Mouse (Mus musculus) left cerebral cortex, adult 2 months (tissue): ENCODE results near the gene Kif1a. TPM values are rescaled to one million over a fixed set of nuclear protein-coding genes. Genes with fewer than 3 reads are reported as not detected.

Experiments
- DNase-seq, 2 experiments: peaks; one replicate each; pipeline ENCODE4 v3.0.0; 2021 to 2022; ENCODE audit warnings: low spot score in 2 of 2, mixed read lengths in 1 of 2; ENCODE audit errors: extremely low spot score in 1 of 2
- H3K27ac ChIP-seq: fragments of 200-600 bp; 2 replicates; pipeline ENCODE4 v1.8.1; 2022
- H3K4me3 ChIP-seq: fragments of 200-600 bp; 2 replicates; pipeline ENCODE4 v1.8.1; 2022
- CTCF ChIP-seq: fragments of 200-600 bp; IDR thresholded peaks from 2 replicates; pipeline ENCODE4 v1.8.1; 2022; ENCODE audit warnings: antibody characterized with exemption, mild to moderate bottlenecking, moderate library complexity
- intact Hi-C: fragments of 180-260 bp; cut with DNase I; formaldehyde crosslinking; loops from one replicate; pipeline ENCODE4 v1.15.1; 2025
- long read RNA-seq, 2 experiments: library from polyadenylated mRNA; stranded (forward); transcript quantifications; one replicate each; pipeline ENCODE4 v2.0.0; 2021; ENCODE audit warnings: borderline mapping rate in 2 of 2
- total RNA-seq, 2 experiments: library from RNA; stranded (reverse); gene quantifications; 2 replicates each; pipeline ENCODE4 v1.2.3; 2021

Kif1a gene
- total RNA-seq: 100 to 1,000 TPM; 730 to 772 TPM
- long read RNA-seq, experiment 1, partial matches to known transcripts: 126 of 216 reads
- long read RNA-seq, experiment 1, other reads (novel, unspliced or antisense): 90 of 216 reads
- long read RNA-seq, experiment 2, partial matches to known transcripts: 94 of 170 reads
- long read RNA-seq, experiment 2, other reads (novel, unspliced or antisense): 76 of 170 reads

DNA sequence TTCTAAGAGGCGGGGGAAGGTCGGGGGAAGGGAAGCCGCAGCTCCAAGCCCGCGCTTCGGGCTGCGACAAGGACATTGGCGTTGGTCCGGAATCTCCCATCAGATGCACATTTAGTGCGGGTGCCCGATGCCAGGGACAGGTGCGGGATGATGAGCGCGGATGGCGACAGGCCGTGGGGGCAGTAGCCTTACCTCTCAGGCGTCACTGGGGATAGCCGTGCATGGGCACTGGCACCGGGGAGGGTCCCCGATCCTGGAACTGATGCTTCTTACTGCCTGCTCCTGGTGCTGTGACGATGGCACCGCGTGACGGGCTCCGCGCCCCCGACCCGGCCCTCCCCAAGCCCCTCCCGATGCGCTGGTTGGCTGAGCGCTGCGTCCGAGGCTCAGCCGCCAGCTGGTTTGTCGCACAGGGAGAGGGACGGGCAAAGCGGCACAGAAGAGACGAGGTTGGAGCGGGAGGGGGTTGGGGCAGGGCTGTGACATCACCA lies at the start of gene Kif1a:
Gene Kif1a, minus strand, starts transcription at position 381 of the 491 bp plus-strand sequence.
- intact Hi-C loops: loop anchor here (1.0 to 2.0 kb wide), 2 partner anchors 14 to 17 kb away; no protein-coding TSS in a partner anchor
- H3K4me3 ChIP-seq: peak within 1 kb of the TSS; percentile 89
- TF ChIP-seq CTCF: no peak

GRCm38 (mm10) chr1:93150907-93151661 lies 49.3 kb upstream of the Kif1a start:
- DNase-seq: no peak

More for the DNA sequence above, at the start of gene Kif1a:
- peak within 1 kb of the TSS; percentile 98 for H3K27ac ChIP-seq
- peak; percentile 91 to 94 for DNase-seq

DNA sequence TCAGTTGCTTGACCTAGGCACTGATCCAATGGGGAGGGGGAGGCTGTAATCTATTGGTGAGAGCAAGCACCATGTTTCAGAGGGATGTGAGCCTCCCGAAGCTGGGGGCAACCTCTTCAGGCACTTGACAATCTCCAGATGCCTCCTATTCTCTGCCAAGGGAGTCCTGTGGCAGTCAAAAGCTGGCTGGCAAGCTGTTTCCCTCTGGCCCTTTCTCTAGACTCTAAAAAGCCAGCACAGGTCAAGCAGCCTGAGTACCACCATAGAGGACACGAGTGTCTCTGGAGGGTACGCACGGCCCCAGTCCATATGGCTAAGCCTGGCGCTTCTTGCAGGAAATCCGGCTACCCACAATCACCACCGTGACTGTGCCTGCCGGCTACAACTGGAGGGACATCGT lies 42.4 kb upstream of the Kif1a start:
- intact Hi-C loops: no loop called here
- no peak overlapping the region for H3K27ac ChIP-seq
- DNase-seq: no peak
- no peak for TF ChIP-seq CTCF
- no peak overlapping the region for H3K4me3 ChIP-seq

More at GRCm38 (mm10) chr1:93150907-93151661, 49.3 kb upstream of the Kif1a start:
- intact Hi-C loops: no loop called here
- Histone ChIP-seq H3K27ac (no peak overlapping the region), H3K4me3 (no peak overlapping the region)
- TF ChIP-seq CTCF: no peak

DNA sequence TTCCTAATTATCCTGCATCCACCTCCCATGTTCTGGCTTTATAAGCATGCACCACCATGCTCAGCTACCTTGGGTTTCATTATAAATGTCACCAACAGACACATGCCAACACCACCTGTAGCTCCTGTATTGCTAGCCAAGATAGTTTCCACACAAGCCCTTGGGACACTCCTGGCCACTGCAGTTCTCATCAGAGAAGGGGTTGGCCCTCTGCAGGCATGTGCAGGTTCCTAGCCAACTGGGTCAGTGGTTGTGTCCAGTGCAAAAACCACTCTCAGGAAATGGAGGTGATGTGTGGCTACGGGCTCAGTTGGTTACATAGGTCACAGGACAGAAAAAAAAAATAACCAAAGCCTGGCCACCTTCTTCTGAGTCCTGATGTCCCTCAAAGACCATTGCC lies 41.1 kb upstream of the Kif1a start:
- no peak overlapping the region for H3K27ac ChIP-seq
- intact Hi-C loops: no loop called here
- TF ChIP-seq CTCF: no peak
- H3K4me3 ChIP-seq: no peak overlapping the region
- DNase-seq: no peak

DNA sequence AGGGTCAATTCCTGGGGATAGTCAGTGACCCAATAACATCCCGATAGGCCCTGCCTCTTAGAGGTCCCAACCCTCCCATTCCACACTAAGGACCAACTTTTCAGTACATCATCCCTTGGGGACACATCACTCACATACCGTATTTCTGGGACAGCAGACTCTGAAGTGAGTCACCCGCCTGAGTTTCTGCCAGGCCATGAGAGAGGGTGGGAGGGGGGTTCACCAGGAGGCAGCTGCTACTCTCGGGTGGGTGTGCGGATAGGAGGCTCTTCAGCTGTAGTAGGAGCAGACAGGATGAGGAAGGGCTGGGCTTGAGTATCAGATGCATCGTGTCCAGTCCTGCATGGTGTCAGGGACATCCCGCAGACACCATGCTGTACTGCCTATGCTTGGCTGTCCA lies 38.0 kb upstream of the Kif1a start:
- Histone ChIP-seq H3K4me3 (no peak overlapping the region), H3K27ac (no peak overlapping the region)
- DNase-seq: peak in 1 of 2 experiments; percentile 49
- intact Hi-C loops: no loop called here
- TF ChIP-seq CTCF: no peak

DNA sequence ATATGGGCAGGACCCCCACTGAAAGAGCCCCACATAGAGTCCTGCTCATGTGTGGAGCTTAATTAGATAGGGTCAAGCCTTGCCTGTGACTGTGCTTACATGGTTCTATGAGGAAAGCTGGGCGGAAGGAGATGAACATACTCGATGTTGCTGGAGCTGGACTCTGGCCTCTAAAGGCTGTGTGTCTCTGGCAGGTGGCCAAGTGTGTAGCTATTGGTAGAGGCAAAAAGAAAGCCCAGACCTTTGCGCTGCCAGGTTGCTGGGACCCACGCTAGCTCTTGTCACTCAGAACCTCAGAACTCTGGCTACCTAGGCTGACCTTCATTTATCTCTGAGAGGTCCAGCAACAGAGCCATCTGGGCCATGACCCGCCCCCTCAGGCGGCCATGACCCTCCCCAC lies 36.8 kb upstream of the Kif1a start:
- Histone ChIP-seq H3K27ac (no peak overlapping the region), H3K4me3 (no peak overlapping the region)
- DNase-seq: no peak
- intact Hi-C loops: no loop called here
- TF ChIP-seq CTCF: no peak

DNA sequence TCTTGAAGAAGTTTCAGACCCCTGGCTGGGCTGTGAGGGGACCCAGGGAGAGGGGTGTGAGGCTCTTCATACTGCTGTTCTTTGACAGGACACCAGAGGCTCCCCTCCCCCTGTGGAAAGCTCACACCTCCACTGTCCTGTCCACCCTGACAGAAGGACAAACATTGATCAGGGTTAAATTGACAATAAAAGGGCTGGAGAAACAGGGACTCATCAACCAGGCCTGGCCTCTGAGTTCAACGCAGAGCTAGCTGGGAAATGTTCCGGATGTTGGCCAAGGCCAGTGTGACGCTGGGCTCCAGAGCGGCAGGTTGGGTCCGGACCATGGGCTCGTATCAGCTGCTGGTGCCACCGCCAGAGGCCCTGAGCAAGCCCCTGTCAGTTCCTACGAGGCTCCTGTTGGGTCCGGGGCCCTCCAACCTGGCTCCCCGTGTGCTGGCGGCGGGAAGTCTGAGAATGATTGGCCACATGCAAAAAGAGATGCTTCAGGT lies 33.3 kb upstream of the Kif1a start, which contains the start of gene Agxt:
Gene Agxt, plus strand, starts transcription at position 205 of the 491 bp plus-strand sequence.
- Histone ChIP-seq H3K4me3 (no peak within 1 kb of the TSS), H3K27ac (no peak within 1 kb of the TSS)
- intact Hi-C loops: no loop called here
- DNase-seq: no peak
- no peak for TF ChIP-seq CTCF

GRCm38 (mm10) chr1:93132676-93133075 lies 30.9 kb upstream of the Kif1a start:
- TF ChIP-seq CTCF: no peak
- intact Hi-C loops: no loop called here
- Histone ChIP-seq H3K27ac (no peak overlapping the region), H3K4me3 (no peak overlapping the region)
- DNase-seq: no peak

DNA sequence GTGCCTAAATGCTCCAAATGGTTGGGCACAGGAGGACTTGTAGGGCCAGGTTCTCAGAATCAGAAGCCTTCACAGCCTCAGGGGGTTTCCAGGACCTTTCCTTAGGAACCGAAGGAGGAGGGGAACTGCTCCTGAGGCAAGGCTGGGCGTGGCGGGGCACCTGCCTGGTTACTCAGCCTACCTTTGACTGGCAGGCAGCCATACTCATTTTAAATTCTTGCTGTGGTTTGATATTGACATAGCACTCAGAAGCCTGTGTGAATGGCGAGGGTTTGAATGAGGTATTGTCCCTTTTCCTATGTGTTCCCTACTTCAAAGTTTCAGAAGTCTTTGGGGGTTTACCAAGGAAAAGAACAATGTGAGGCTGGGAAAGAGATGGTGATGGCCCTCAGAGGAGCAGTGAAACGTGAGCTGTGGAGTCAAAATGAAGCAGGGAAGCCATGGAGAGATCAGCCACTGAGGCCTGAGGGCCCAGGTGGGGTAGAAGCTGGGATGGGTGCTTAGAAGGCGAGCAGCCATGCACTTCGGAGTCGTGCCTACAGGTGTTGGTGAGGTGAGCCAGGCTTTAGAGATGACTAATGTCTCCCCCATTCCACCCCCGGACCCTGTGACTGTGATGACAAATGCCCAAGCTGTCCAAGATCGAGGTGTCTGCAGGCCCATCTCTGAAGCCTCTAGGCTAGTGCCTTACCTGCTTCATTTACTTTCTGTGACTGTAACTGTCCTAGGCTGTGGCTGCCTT lies 28.7 kb upstream of the Kif1a start:
- TF ChIP-seq CTCF: no peak
- intact Hi-C loops: no loop called here
- Histone ChIP-seq H3K27ac (no peak overlapping the region), H3K4me3 (no peak overlapping the region)
- DNase-seq: no peak

- Histone ChIP-seq H3K4me3 (no peak overlapping the region), H3K27ac (no peak overlapping the region)
- intact Hi-C loops: loop anchor here (2.0 to 5.0 kb wide), 2 partner anchors 172 to 374 kb away; no protein-coding TSS in a partner anchor
- peak; percentile 74 for DNase-seq
- peak; percentile 91 for TF ChIP-seq CTCF
Observed at GRCm38 (mm10) chr1:93128710-93129349, 27.1 kb upstream of the Kif1a start.

DNA sequence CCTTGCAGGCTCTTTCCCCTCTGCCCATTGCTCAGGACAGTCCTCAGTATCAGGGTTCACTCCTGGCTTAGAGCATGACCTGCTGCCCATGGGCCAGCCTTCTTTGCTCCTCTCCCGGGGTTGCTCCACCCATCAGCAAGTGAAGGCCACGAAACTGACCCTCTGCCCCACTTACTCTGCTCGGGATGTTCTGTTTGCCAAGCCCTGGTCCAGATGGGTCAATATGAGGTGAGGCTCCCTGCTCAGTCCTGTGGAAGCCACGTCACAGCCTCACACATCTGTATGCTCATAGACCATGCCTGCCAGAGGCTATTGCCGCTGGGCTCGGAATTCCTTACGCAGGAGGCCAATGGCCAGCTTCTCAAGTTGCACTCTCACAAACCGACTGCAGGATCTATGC lies 26.5 kb upstream of the Kif1a start:
- intact Hi-C loops: loop anchor here (2.0 to 5.0 kb wide), 2 partner anchors 171 to 375 kb away; no protein-coding TSS in a partner anchor
- no peak overlapping the region for H3K4me3 ChIP-seq
- no peak overlapping the region for H3K27ac ChIP-seq
- no peak for TF ChIP-seq CTCF
- DNase-seq: no peak
